Mouse (Mus musculus): ENCODE results near the gene H3f3a. TPM values are rescaled to one million over a fixed set of nuclear protein-coding genes. Genes with fewer than 3 reads are reported as not detected.
"Not testable (repeated sequence)": the region's sequence is repeated elsewhere in the genome, so short reads cannot be mapped to it uniquely, and the experiment has no call there.

Gene H3f3a
- polyA plus RNA-seq, 1 experiment from 2014 or later: 2,296 TPM

DNA sequence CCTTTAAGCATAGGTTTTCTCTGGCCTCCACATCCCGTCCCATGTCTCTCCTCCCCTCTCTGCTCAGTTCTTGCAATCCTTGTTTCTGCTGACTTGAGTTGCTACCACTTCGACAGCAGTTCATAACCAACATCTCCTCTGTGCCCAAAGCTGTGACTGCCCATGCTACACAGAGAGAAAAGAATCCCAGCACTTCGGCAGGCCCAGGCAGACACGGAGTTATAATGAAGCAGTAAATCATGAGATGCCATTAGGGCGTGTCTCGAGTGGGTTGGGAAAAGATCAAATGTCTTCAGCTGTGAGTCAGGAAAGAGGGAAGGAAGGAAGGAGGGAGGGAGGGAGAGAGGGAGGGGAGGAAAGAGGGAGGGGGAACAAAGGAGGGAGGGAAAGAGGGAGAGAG, 24.3 kb upstream of the H3f3a start:
- H3K4me3 ChIP-seq (replicated peaks): no peak overlapping the region
- no peak overlapping the region; the same call in 1 of the 2 replicates for H3K27ac ChIP-seq (replicated peaks)
- H3K4me1 ChIP-seq (replicated peaks): peaks cover 33% of the 10 kb centered on the region
- no peak for ATAC-seq (ENCODE audit: insufficient read depth)
- 56% methylated on average over 6 of the region's 6 CpGs for WGBS (ENCODE audit: insufficient replicate concordance)
- no peaks in the 10 kb centered on the region for H3K36me3 ChIP-seq (replicated peaks)
- no peaks in the 10 kb centered on the region for H3K9me3 ChIP-seq (replicated peaks)
- no peak overlapping the region for H3K4me2 ChIP-seq
- H3K27me3 ChIP-seq: peaks cover 7% of the 10 kb centered on the region; the same call in 1 of the 2 replicates
- H3K9ac ChIP-seq: no peak overlapping the region

DNA sequence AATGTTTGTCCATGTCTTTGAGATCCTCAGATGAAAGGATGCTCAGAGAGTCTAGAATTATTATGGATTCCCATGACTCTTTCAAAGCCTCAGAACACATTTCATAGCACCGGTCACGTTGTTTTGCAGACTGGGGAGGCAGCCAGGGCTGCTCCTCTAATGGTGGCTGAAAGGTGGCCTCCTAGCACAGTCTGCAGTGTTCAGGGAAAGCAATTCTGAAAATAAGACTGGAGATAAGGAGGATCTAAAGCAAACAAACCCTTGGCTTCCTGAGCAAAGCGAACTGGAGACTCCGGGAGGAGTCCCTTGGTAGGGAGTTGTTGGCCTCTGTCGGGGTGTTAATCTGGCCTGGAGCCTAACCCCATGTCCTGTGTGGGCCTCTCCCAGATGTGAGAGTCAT, 23.4 kb upstream of the H3f3a start:
- Histone ChIP-seq H3K4me2 (no peak overlapping the region), H3K4me1 (replicated peaks) (peaks cover 33% of the 10 kb centered on the region), H3K9me3 (replicated peaks) (no peaks in the 10 kb centered on the region), H3K4me3 (replicated peaks) (no peak overlapping the region), H3K36me3 (replicated peaks) (no peaks in the 10 kb centered on the region), H3K27ac (replicated peaks) (no peak overlapping the region), H3K9ac (no peak overlapping the region), H3K27me3 (peaks cover 7% of the 10 kb centered on the region; the same call in 1 of the 2 replicates)
- ATAC-seq (ENCODE audit: insufficient read depth): no peak
- WGBS (ENCODE audit: insufficient replicate concordance): 80% methylated on average over 5 of the region's 5 CpGs

DNA sequence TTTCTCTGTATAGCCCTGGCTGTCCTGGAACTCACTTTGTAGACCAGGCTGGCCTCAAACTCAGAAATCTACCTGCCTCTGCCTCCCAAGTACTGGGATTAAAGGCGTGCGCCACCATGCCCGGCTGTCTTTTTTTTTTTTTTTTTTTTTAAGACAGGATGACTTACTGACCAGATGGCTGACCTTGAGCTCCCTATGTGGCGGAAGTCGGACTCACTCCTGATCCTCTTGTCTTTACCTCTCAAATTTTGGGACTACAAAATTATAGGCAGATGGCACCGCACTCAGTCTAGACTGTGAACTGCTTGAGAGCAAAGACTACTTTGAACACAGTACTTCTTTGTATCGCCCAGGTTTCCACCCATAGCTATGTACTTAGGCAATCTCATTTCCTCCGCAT, 22.7 kb upstream of the H3f3a start:
- H3K27ac ChIP-seq (replicated peaks); H3K4me2 ChIP-seq; H3K27me3 ChIP-seq; H3K4me3 ChIP-seq (replicated peaks); H3K36me3 ChIP-seq (replicated peaks); H3K9ac ChIP-seq; H3K9me3 ChIP-seq (replicated peaks); ATAC-seq (ENCODE audit: insufficient read depth): not testable (repeated sequence)
- WGBS (ENCODE audit: insufficient replicate concordance): 89% methylated on average over 8 of the region's 8 CpGs
- H3K4me1 ChIP-seq (replicated peaks): peaks cover 34% of the 10 kb centered on the region

DNA sequence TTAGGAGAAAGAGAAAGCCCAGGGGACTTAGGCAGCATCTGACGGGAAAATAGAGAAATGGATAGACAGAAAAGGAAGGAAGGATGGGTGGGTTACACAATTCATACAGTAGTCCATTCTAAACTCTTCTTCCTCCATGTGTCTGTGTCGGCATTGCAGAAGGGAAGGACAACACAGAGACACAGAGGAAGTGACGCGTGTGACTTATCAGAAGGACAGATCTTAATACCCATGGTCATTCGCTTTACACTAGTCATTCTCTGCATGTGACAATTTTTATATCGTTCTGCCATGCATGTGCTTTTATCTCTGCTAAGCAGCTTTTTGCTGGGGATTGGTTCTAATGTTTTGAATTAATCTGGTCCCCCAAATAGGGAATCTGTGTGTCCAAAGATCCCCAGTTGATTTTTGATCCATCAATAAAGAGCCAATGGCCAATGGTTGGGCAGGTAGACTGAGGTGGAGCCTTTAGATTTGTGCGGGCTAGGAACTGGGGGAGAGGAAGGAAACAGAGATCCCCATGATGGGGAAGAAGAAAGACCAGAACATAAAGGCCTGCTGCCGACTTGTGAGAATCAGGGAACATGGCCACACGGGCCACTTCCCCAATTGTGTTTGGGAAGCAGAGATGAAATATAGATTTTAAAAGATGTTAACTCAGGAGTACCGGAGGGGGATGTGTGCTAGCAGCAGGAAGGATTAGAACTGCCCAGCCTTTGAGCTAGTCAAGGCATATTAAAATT, 21.7 kb upstream of the H3f3a start:
- ATAC-seq (ENCODE audit: insufficient read depth): no peak

DNA sequence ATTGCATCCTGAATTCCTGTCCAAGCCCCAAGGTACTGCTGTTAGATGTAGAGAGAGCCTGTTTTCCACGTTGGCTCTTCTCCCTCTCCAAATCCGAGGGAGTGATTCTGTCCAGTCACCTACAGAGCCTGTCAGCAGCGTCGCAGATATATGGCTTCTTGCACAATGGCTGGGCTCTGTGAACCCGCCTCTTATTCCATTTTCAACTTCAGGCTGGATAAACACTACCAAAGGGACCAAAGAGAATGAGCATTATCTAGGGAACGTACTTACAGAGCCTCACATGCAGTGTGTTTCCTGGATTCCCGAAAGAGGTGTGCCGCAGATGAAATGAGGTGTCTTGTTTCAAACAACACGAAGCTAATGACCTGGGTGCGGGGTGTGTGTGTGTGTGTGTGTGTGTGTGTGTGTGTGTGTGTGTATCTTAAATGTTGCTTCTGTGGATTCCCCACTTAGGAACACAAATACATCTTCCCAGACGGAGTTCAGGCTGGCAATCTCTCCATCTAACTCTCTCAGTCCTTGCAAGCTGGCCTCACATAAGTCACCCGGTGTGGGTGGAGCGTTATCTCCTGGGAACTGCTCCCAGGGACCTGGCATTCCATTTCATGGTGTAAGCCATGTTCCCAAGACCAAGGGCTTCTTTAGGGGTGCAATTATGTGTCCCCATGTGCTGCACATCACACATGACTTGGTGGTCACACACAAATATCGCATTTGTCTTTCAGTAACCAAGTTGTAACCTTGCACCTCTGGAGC, 17.0 kb upstream of the H3f3a start:
- Histone ChIP-seq H3K9ac (peak overlapping the region; percentile 40), H3K4me2 (peak overlapping the region; percentile 71), H3K27me3 (peaks cover 13% of the 10 kb centered on the region; the same call in 1 of the 2 replicates), H3K36me3 (replicated peaks) (no peaks in the 10 kb centered on the region), H3K27ac (replicated peaks) (peak overlapping the region; percentile 72; the same call in 1 of the 2 replicates), H3K4me3 (replicated peaks) (peak overlapping the region; percentile 32), H3K9me3 (replicated peaks) (0 out of 2 replicates have a peak, but pooled peaks cover 2% of the 10 kb centered on the region), H3K4me1 (replicated peaks) (peaks cover 47% of the 10 kb centered on the region)
- ATAC-seq (ENCODE audit: insufficient read depth): no peak
- WGBS (ENCODE audit: insufficient replicate concordance): 60% methylated on average over 14 of the region's 14 CpGs

More for the DNA sequence above, 21.7 kb upstream of the H3f3a start:
- H3K4me3 ChIP-seq (replicated peaks): no peak overlapping the region
- no peaks in the 10 kb centered on the region for H3K9me3 ChIP-seq (replicated peaks)
- WGBS (ENCODE audit: insufficient replicate concordance): 24% methylated on average over 10 of the region's 10 CpGs
- H3K27ac ChIP-seq (replicated peaks): peak overlapping the region; percentile 41; the same call in 1 of the 2 replicates
- no peaks in the 10 kb centered on the region for H3K36me3 ChIP-seq (replicated peaks)
- peaks cover 13% of the 10 kb centered on the region; the same call in 1 of the 2 replicates for H3K27me3 ChIP-seq
- H3K9ac ChIP-seq: no peak overlapping the region
- peak overlapping the region; percentile 20; the same call in 1 of the 2 replicates for H3K4me2 ChIP-seq
- peaks cover 43% of the 10 kb centered on the region for H3K4me1 ChIP-seq (replicated peaks)

DNA sequence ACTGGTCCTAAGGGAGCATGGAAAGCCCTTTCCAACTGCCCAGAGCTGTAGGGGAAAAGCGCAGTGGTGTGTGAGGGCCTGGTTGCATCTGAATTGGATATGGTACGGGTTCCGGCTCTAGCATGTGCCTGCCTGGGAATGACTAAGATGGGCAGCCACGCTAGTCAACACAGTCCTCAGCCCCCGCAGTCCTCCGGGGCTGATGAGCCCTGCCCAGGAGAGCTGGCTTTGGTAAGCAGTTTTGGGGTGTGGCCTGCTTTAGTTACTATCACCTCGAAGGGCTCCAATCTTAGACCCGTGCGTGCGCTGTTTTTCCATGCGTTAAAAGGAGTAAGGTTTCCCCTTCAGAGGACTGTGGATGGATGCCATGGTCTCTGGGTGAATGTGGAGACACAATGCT, 16.4 kb upstream of the H3f3a start:
- 48% methylated on average over 11 of the region's 11 CpGs for WGBS (ENCODE audit: insufficient replicate concordance)
- Histone ChIP-seq H3K4me2 (peak overlapping the region; percentile 71), H3K36me3 (replicated peaks) (no peaks in the 10 kb centered on the region), H3K9ac (peak overlapping the region; percentile 40), H3K4me1 (replicated peaks) (peaks cover 46% of the 10 kb centered on the region), H3K27ac (replicated peaks) (peak overlapping the region; percentile 72), H3K9me3 (replicated peaks) (0 out of 2 replicates have a peak, but pooled peaks cover 2% of the 10 kb centered on the region), H3K27me3 (peaks cover 13% of the 10 kb centered on the region; the same call in 1 of the 2 replicates), H3K4me3 (replicated peaks) (peak overlapping the region; percentile 32)
- ATAC-seq (ENCODE audit: insufficient read depth): peak; percentile 84

DNA sequence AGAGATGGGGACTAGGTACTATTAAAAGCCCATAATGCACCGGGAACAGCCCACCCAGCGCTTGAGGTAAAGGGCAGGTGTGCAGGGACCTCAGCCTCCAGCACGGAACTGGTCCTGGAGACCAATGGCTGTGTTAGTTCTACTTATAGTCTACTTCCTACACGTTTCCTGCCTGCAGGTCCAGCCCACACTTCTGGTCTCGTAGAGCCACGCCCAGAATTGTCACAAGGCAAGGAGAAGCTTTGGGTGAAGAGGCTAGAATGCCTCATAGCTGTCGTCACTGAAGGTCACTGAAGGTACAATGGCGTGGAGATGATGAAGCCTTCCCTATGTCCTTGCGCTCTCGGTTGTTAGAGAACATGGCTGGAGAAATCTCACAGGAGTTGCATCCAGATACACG, 16.0 kb upstream of the H3f3a start:
- H3K4me3 ChIP-seq (replicated peaks): peak overlapping the region; percentile 32
- 33% methylated on average over 11 of the region's 11 CpGs for WGBS (ENCODE audit: insufficient replicate concordance)

DNA sequence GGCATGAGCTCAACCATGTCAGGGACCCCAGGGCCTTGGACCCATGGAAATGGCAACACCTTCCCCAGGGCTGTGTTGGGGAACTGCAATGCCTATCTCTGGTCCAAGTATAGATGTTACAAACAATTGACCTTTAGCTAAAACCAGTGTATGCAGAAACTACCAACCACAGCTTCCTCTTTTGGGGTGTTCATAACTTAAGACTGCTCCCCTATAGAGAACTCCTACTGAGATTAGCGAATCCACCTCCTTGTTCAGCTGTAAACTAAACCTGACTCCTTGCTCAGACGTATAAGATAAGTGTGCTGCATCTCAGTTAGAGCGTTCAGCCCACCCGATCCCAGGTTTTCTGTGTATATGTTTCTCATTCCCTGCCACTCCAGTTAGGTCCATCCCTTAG, 12.9 kb upstream of the H3f3a start:
- Histone ChIP-seq H3K4me1 (replicated peaks) (peaks cover 73% of the 10 kb centered on the region), H3K36me3 (replicated peaks) (no peaks in the 10 kb centered on the region), H3K9ac (no peak overlapping the region), H3K27me3 (0 out of 2 replicates have a peak, but pooled peaks cover 6% of the 10 kb centered on the region), H3K4me2 (no peak overlapping the region), H3K9me3 (replicated peaks) (0 out of 2 replicates have a peak, but pooled peaks cover 2% of the 10 kb centered on the region), H3K27ac (replicated peaks) (peak overlapping the region; percentile 35; the same call in 1 of the 2 replicates), H3K4me3 (replicated peaks) (no peak overlapping the region)
- no peak for ATAC-seq (ENCODE audit: insufficient read depth)
- 53% methylated on average over 4 of the region's 4 CpGs for WGBS (ENCODE audit: insufficient replicate concordance)

More for the DNA sequence above, 16.0 kb upstream of the H3f3a start:
- 0 out of 2 replicates have a peak, but pooled peaks cover 2% of the 10 kb centered on the region for H3K9me3 ChIP-seq (replicated peaks)
- peak overlapping the region; percentile 72 for H3K27ac ChIP-seq (replicated peaks)
- peak overlapping the region; percentile 40 for H3K9ac ChIP-seq
- H3K4me1 ChIP-seq (replicated peaks): peaks cover 47% of the 10 kb centered on the region
- peaks cover 13% of the 10 kb centered on the region; the same call in 1 of the 2 replicates for H3K27me3 ChIP-seq
- H3K4me2 ChIP-seq: peak overlapping the region; percentile 71
- ATAC-seq (ENCODE audit: insufficient read depth): peak; percentile 82
- no peaks in the 10 kb centered on the region for H3K36me3 ChIP-seq (replicated peaks)

DNA sequence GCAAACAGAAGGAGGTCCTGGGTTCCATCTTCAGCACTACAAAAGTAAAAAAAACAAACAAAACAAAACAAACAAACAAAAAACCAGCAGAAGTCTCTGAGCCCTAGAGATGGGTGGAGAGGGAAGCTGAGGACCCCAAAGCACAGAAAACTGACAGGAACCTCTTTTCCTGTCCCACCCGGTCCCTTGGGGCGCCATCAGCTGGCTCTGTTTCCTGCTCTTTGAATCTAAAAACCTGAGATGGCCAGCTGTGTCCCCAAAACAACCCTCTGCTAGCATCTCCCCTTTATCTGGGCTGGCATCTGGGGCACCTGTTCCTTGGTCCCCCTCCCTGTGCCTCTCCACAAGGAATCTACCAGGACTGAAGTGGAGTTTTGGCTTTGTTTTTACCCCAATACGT, 11.0 kb upstream of the H3f3a start:
- Histone ChIP-seq H3K9ac (peak overlapping the region; percentile 25), H3K4me3 (replicated peaks) (no peak overlapping the region), H3K9me3 (replicated peaks) (0 out of 2 replicates have a peak, but pooled peaks cover 2% of the 10 kb centered on the region), H3K27me3 (no peaks in the 10 kb centered on the region), H3K4me2 (peak overlapping the region; percentile 12; the same call in 1 of the 2 replicates), H3K36me3 (replicated peaks) (no peaks in the 10 kb centered on the region), H3K4me1 (replicated peaks) (peaks cover 73% of the 10 kb centered on the region), H3K27ac (replicated peaks) (peak overlapping the region; percentile 65)
- 56% methylated on average over 3 of the region's 3 CpGs for WGBS (ENCODE audit: insufficient replicate concordance)
- no peak for ATAC-seq (ENCODE audit: insufficient read depth)

DNA sequence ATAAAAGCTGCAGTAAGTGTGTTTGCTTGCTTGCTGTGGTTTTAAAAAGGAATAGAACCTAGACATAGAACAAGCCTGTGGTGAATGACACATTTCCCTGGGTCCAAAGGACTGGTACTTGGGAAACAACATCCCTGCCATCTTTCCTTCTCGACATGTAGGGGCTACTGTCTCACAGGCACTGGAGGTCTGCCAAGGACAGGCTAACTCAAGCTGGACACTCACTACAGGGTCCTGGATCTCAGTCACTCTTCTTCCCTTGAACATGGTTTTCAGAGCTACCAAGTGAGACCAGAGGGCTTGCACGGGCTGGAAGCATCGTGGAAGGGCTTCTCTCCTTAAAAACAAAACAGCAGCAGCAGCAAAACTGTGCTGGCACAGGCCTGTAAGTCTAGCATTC, 10.0 kb upstream of the H3f3a start:
- Histone ChIP-seq H3K9ac (no peak overlapping the region; the same call in 1 of the 2 replicates), H3K9me3 (replicated peaks) (0 out of 2 replicates have a peak, but pooled peaks cover 2% of the 10 kb centered on the region), H3K4me2 (no peak overlapping the region), H3K4me3 (replicated peaks) (no peak overlapping the region), H3K36me3 (replicated peaks) (no peaks in the 10 kb centered on the region), H3K27me3 (no peaks in the 10 kb centered on the region), H3K27ac (replicated peaks) (peak overlapping the region; percentile 91), H3K4me1 (replicated peaks) (peaks cover 78% of the 10 kb centered on the region)
- ATAC-seq (ENCODE audit: insufficient read depth): no peak
- WGBS (ENCODE audit: insufficient replicate concordance): 73% methylated on average over 3 of the region's 3 CpGs

DNA sequence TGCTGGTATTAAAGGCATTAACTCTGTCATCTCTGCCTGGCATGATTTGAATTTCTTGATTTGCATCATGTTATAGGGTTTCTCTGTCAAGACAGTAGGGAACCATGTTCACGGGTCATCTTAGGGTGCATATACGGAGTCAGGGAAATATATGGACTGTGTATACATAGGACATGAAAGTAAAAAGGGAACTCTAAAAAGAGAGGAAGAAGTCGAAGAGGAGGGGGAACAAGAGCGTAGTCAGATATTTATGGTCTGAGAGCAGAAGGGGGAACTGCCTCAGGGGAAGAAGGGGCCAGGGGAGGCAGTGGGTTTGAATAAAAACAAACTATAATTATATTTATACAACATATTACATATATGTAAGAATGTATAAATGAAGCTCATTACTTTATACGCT, 8.5 kb upstream of the H3f3a start:
- no peaks in the 10 kb centered on the region for H3K27me3 ChIP-seq
- H3K27ac ChIP-seq (replicated peaks): peak overlapping the region; percentile 91
- ATAC-seq (ENCODE audit: insufficient read depth): no peak
- peaks cover 91% of the 10 kb centered on the region for H3K4me1 ChIP-seq (replicated peaks)
- 58% methylated on average over 5 of the region's 5 CpGs for WGBS (ENCODE audit: insufficient replicate concordance)
- no peak overlapping the region for H3K4me3 ChIP-seq (replicated peaks)
- H3K4me2 ChIP-seq: no peak overlapping the region
- H3K36me3 ChIP-seq (replicated peaks): no peaks in the 10 kb centered on the region
- no peak overlapping the region for H3K9ac ChIP-seq
- 0 out of 2 replicates have a peak, but pooled peaks cover 2% of the 10 kb centered on the region for H3K9me3 ChIP-seq (replicated peaks)

Measured in liver, embryonic 15.5 days (tissue).